Comparison of ENCODE assay signal across 8 mouse cellular contexts in the genomic region with DNA sequence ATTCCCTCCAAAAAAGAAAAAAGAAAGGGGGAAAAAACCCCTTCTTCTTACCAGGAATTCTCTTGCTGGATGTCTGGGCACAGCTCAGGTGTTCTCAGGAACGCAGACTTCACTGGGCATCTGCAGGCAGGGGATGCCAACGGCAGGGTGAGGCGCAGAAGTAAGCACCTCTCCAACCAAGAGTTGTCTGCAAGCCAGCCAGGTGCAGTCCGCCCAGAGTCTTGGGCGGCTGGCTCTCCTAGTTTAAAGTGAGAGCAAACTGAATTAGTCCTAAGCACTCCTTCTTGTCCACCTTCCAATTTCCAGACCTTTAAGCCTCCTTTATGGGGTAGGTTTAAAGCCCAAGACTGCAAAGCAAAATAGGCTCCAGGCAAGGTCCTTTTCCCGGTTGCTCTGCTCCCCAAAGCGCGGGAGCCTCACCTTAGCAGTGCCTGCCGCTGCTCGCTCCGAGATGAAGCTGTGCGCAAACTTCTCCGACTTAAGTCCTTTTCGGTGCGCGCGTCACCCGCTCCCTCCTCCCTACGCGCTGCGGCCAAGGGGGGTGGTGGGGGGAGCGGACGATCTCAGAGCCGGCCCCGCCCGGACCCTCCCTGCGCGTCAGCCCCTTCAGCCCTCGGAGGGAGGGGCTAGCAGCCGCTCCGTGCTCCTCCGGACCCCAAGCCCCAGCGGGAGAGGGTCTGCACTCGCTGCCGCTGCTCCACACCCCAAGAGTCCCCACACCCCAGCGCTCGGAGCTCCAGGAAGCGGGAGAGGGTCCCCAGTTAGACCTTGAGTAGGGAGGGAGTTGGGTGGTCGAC. TPM values are rescaled to one million over a fixed set of nuclear protein-coding genes. Genes with fewer than 3 reads are reported as not detected.
A peak's percentile ranks its signal among the peaks of the same experiment; 100 is the strongest.
DNase-seq lines count a peak whose midpoint lies in the region; ATAC-seq lines count a peak whose summit lies in the region.

No protein-coding gene starts in this region.

- peak overlapping the region; percentile 51 for H3K4me3 ChIP-seq in kidney, embryonic 14.5 days (ENCODE audit: low read length)
- peak overlapping the region; percentile 46 for H3K4me3 ChIP-seq in embryonic facial prominence, embryonic 15.5 days (replicated peaks)
- H3K4me3 ChIP-seq in neural tube, embryonic 13.5 days: peak overlapping the region; percentile 48

- peak overlapping the region; percentile 93 for H3K4me2 ChIP-seq in kidney, embryonic 14.5 days (replicated peaks; ENCODE audit: low read depth, low read length)
- H3K4me2 ChIP-seq in embryonic facial prominence, embryonic 15.5 days (replicated peaks): peak overlapping the region; percentile 92
- peak overlapping the region; percentile 93 for H3K4me2 ChIP-seq in neural tube, embryonic 13.5 days

- DNase-seq in kidney, adult 8-10 months: no peak
- peak; percentile 9 to 38 for DNase-seq in kidney, postnatal 36 days
- DNase-seq in urinary bladder, postnatal 36 days (ENCODE audit: low spot score in 2 of 2): no peak
- no peak for DNase-seq in left cerebral cortex, postnatal 36 days (ENCODE audit: low spot score in 2 of 2)
- DNase-seq in ovary, postnatal 14 days (ENCODE audit: low spot score): no peak

- peaks cover 39% of the 10 kb centered on the region for H3K27me3 ChIP-seq in kidney, embryonic 14.5 days (ENCODE audit: control insufficient read depth, insufficient read depth, low read length)
- H3K27me3 ChIP-seq in embryonic facial prominence, embryonic 15.5 days: peaks cover 44% of the 10 kb centered on the region
- H3K27me3 ChIP-seq in neural tube, embryonic 13.5 days: peaks cover 60% of the 10 kb centered on the region

- peak; percentile 72 for ATAC-seq in kidney, embryonic 14.5 days (ENCODE audit: low FRiP score, low TSS enrichment)
- no peak for ATAC-seq in embryonic facial prominence, embryonic 15.5 days (ENCODE audit: insufficient number of reproducible peaks, low FRiP score, low TSS enrichment, low read depth)
- ATAC-seq in neural tube, embryonic 13.5 days (ENCODE audit: low read depth): 0 out of 2 replicates have a peak, but pooled peaks have one; percentile 23

- H3K9me3 ChIP-seq in kidney, embryonic 14.5 days (ENCODE audit: control insufficient read depth, low read length): no peaks in the 10 kb centered on the region
- H3K9me3 ChIP-seq in embryonic facial prominence, embryonic 15.5 days (replicated peaks): no peaks in the 10 kb centered on the region
- no peaks in the 10 kb centered on the region for H3K9me3 ChIP-seq in neural tube, embryonic 13.5 days

- WGBS in kidney, embryonic 14.5 days: under 1% methylated on average over 33 of the region's 39 CpGs
- WGBS in embryonic facial prominence, embryonic 15.5 days: under 1% methylated on average over 36 of the region's 39 CpGs
- WGBS in neural tube, embryonic 13.5 days: 0% methylated on average over 39 of the region's 39 CpGs

- H3K36me3 ChIP-seq in kidney, embryonic 14.5 days (ENCODE audit: control insufficient read depth, insufficient read depth, low read length): no peaks in the 10 kb centered on the region
- H3K36me3 ChIP-seq in embryonic facial prominence, embryonic 15.5 days: no peaks in the 10 kb centered on the region
- no peaks in the 10 kb centered on the region for H3K36me3 ChIP-seq in neural tube, embryonic 13.5 days

- H3K4me1 ChIP-seq in kidney, embryonic 14.5 days (ENCODE audit: control insufficient read depth, insufficient read depth, low read length): no peaks in the 10 kb centered on the region
- H3K4me1 ChIP-seq in embryonic facial prominence, embryonic 15.5 days: peaks cover 7% of the 10 kb centered on the region; the same call in 1 of the 2 replicates
- peaks cover 12% of the 10 kb centered on the region for H3K4me1 ChIP-seq in neural tube, embryonic 13.5 days (replicated peaks)

- H3K27ac ChIP-seq in kidney, embryonic 14.5 days (ENCODE audit: low read depth, low read length): no peak overlapping the region
- H3K27ac ChIP-seq in embryonic facial prominence, embryonic 15.5 days (replicated peaks): no peak overlapping the region
- no peak overlapping the region for H3K27ac ChIP-seq in neural tube, embryonic 13.5 days (replicated peaks)

- intact Hi-C loops in left cerebral cortex, postnatal 36 days (cut with DNase I): no loop called here

- H3K9ac ChIP-seq in kidney, embryonic 14.5 days (ENCODE audit: low read depth, low read length): peak overlapping the region; percentile 37
- H3K9ac ChIP-seq in embryonic facial prominence, embryonic 15.5 days: no peak overlapping the region
- H3K9ac ChIP-seq in neural tube, embryonic 13.5 days: peak overlapping the region; percentile 49; the same call in 1 of the 2 replicates

RNA-seq across cellular contexts. Expression of gene Calcr, which starts 1.1 kb away (rescaled TPM):
- polyA plus RNA-seq in kidney, embryonic 14.5 days (2014; fragmentation: Nextera tagmentation; extraction: Ambion mirVana): 0.45 and 0.57 TPM in 2 replicates
- 0.31 and 0.76 TPM in 2 replicates for polyA plus RNA-seq in embryonic facial prominence, embryonic 15.5 days (2015; fragmentation: Nextera tagmentation; extraction: Ambion mirVana)
- 0.77 and 1.0 TPM in 2 replicates for polyA plus RNA-seq in neural tube, embryonic 13.5 days (2015; fragmentation: Nextera tagmentation; extraction: Ambion mirVana)
- total RNA-seq in left cerebral cortex, postnatal 36 days (2021): under 1 TPM in 1 of 2 experiments, not detected in 1; 0.18 TPM

Comparison
In these comparisons a context has a peak if more than half of its experiments do, and no peak if none do; other contexts are left out.
1. DNase-seq: peak in kidney, postnatal 36 days (2 of 2); none in kidney, adult 8-10 months (0 of 2), urinary bladder, postnatal 36 days (0 of 2), left cerebral cortex, postnatal 36 days (0 of 2) and ovary, postnatal 14 days (single experiment).
2. Peak in every context shown above with its lines, with median percentiles within 50 percentile points of each other: H3K4me2 ChIP-seq and H3K4me3 ChIP-seq.